Mouse (Mus musculus): ENCODE results near the gene Dock9. TPM values are rescaled to one million over a fixed set of nuclear protein-coding genes. Genes with fewer than 3 reads are reported as not detected.

Dock9 gene
- polyA plus RNA-seq, 1 experiment from 2014 or later, result 4.4 TPM

- no peaks in the 10 kb centered on the region for H3K9me3 ChIP-seq (replicated peaks)
- no peak overlapping the region for H3K27ac ChIP-seq
- H3K4me2 ChIP-seq, result no peak overlapping the region
- peaks cover 12% of the 10 kb centered on the region for H3K4me1 ChIP-seq (replicated peaks)
- ATAC-seq (replicated peaks; ENCODE audit: insufficient number of reproducible peaks, insufficient read depth, low FRiP score, low read depth), result no peak
- no peaks in the 10 kb centered on the region for H3K27me3 ChIP-seq
- H3K9ac ChIP-seq, result no peak overlapping the region
- no peak overlapping the region for H3K4me3 ChIP-seq
- H3K36me3 ChIP-seq, result no peaks in the 10 kb centered on the region
- WGBS, result 76% methylated on average over 8 of the region's 8 CpGs
Measured at GRCm38 (mm10) chr14:121822506-121822905, 24.9 kb upstream of the Dock9 start.

DNA sequence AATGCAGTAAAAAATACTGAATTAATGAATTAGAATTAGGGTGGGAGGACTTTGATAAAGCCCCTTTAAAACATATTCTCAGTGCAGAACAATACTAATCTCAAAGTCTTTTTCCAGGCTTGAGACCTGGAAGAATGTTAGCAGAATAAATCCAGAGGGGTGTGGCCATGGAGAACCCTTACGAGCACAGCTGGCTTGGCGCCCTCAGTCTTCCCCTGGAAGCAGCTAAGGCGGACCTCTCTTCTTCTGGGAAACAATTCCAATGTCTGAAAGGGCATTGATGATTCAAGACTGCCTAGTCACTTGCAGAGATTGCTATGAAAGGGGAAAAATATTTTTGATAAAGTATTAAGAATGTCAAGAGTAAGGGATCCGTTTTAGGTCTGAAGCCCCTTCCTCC lies 9.2 kb upstream of the Dock9 start:
- Histone ChIP-seq H3K27ac (no peak overlapping the region), H3K36me3 (no peaks in the 10 kb centered on the region), H3K4me1 (replicated peaks) (no peaks in the 10 kb centered on the region), H3K4me3 (no peak overlapping the region), H3K9me3 (replicated peaks) (no peaks in the 10 kb centered on the region), H3K4me2 (no peak overlapping the region), H3K27me3 (no peaks in the 10 kb centered on the region), H3K9ac (no peak overlapping the region)
- 61% methylated on average over 4 of the region's 4 CpGs for WGBS
- no peak for ATAC-seq (replicated peaks; ENCODE audit: insufficient number of reproducible peaks, insufficient read depth, low FRiP score, low read depth)

- no peak for ATAC-seq (replicated peaks; ENCODE audit: insufficient number of reproducible peaks, insufficient read depth, low FRiP score, low read depth)
- WGBS, result 55% methylated on average over 3 of the region's 3 CpGs
Measured at GRCm38 (mm10) chr14:121806316-121806715, 8.7 kb upstream of the Dock9 start.

GRCm38 (mm10) chr14:121804461-121804860 lies 6.8 kb upstream of the Dock9 start:
- H3K4me2 ChIP-seq, result no peak overlapping the region
- no peaks in the 10 kb centered on the region for H3K27me3 ChIP-seq
- H3K9me3 ChIP-seq (replicated peaks), result no peaks in the 10 kb centered on the region
- no peaks in the 10 kb centered on the region for H3K4me1 ChIP-seq (replicated peaks)
- H3K36me3 ChIP-seq, result no peaks in the 10 kb centered on the region
- no peak overlapping the region for H3K4me3 ChIP-seq
- no peak overlapping the region for H3K27ac ChIP-seq
- 93% methylated on average over 4 of the region's 4 CpGs for WGBS
- no peak overlapping the region for H3K9ac ChIP-seq
- no peak for ATAC-seq (replicated peaks; ENCODE audit: insufficient number of reproducible peaks, insufficient read depth, low FRiP score, low read depth)

More at GRCm38 (mm10) chr14:121806316-121806715, 8.7 kb upstream of the Dock9 start:
- H3K4me2 ChIP-seq, result no peak overlapping the region
- H3K27me3 ChIP-seq, result no peaks in the 10 kb centered on the region
- no peak overlapping the region for H3K27ac ChIP-seq
- no peak overlapping the region for H3K4me3 ChIP-seq
- no peaks in the 10 kb centered on the region for H3K4me1 ChIP-seq (replicated peaks)
- no peak overlapping the region for H3K9ac ChIP-seq
- H3K9me3 ChIP-seq (replicated peaks), result no peaks in the 10 kb centered on the region
- H3K36me3 ChIP-seq, result no peaks in the 10 kb centered on the region

DNA sequence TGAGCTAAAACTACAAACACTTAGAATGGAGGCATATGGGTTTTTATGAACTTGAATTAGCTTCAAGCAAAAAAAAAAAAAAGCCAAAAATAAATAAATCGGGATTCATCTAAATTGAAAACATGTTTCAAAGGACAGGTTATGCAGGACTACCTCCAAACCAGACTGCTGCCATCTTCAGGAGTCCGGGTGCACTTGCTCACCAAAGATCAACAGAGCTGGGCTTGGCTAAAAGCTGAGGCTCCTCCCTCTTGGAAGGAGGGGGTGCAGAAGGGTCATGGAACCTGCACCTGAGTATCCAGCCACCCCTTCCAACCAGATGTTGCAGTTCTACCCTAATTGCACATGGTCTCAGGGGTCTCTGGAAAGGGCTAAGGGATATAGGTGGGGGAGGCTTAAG lies 3.3 kb upstream of the Dock9 start:
- Histone ChIP-seq H3K4me1 (replicated peaks) (peaks cover 12% of the 10 kb centered on the region), H3K4me2 (no peak overlapping the region), H3K27me3 (peaks cover 5% of the 10 kb centered on the region), H3K4me3 (no peak overlapping the region), H3K9ac (no peak overlapping the region), H3K36me3 (no peaks in the 10 kb centered on the region), H3K27ac (no peak overlapping the region), H3K9me3 (replicated peaks) (no peaks in the 10 kb centered on the region)
- WGBS, result 21% methylated on average over 2 of the region's 2 CpGs
- no peak for ATAC-seq (replicated peaks; ENCODE audit: insufficient number of reproducible peaks, insufficient read depth, low FRiP score, low read depth)

DNA sequence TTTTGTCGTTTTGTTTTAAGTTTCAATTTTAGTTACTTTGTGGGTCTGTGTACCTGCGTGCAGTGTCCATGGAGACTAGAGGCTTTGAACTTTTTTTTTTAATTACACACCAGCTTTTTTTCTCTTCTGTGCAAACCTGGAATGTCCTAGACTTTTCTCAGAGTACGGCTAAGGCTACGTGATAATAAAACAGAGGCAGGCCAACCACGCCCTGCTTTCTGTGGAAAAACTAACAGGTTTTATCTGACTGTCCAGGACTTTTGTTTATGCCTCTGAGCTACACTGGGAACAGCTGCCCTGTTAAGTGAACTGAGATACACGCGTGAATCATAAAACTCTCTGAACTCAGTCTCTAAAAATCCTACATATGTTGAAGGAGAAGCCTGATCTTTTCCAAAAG lies 1.5 kb upstream of the Dock9 start:
- Histone ChIP-seq H3K4me3 (no peak overlapping the region), H3K4me2 (peak overlapping the region; percentile 86; the same call in 1 of the 2 replicates), H3K4me1 (replicated peaks) (peaks cover 12% of the 10 kb centered on the region), H3K27ac (no peak overlapping the region), H3K9me3 (replicated peaks) (no peaks in the 10 kb centered on the region), H3K27me3 (peaks cover 7% of the 10 kb centered on the region), H3K36me3 (no peaks in the 10 kb centered on the region), H3K9ac (no peak overlapping the region)
- ATAC-seq (replicated peaks; ENCODE audit: insufficient number of reproducible peaks, insufficient read depth, low FRiP score, low read depth), result no peak
- WGBS, result 63% methylated on average over 7 of the region's 7 CpGs

DNA sequence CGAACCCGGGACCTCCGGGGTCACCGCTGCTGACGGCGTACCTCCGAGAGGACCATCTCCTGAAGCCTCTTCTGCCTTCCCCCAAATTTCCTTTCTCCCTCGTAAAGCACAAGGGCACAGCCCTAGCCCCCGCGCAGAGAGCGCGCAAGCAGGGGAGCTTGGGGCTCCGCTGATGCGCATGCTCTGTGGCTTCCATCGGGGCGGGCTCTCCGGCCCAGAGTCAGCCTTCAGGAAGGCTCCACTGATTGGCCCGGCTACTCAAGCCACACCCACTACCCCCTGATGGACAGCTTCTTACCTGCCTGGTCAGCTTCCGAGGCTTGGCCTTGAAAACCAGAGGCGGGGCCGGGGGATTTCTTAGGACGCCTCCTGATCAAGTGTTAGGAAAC lies 768 bp upstream of the Dock9 start:
- WGBS, result under 1% methylated on average over 22 of the region's 22 CpGs
- Histone ChIP-seq H3K4me3 (peak overlapping the region; percentile 57), H3K36me3 (no peaks in the 10 kb centered on the region)

DNA sequence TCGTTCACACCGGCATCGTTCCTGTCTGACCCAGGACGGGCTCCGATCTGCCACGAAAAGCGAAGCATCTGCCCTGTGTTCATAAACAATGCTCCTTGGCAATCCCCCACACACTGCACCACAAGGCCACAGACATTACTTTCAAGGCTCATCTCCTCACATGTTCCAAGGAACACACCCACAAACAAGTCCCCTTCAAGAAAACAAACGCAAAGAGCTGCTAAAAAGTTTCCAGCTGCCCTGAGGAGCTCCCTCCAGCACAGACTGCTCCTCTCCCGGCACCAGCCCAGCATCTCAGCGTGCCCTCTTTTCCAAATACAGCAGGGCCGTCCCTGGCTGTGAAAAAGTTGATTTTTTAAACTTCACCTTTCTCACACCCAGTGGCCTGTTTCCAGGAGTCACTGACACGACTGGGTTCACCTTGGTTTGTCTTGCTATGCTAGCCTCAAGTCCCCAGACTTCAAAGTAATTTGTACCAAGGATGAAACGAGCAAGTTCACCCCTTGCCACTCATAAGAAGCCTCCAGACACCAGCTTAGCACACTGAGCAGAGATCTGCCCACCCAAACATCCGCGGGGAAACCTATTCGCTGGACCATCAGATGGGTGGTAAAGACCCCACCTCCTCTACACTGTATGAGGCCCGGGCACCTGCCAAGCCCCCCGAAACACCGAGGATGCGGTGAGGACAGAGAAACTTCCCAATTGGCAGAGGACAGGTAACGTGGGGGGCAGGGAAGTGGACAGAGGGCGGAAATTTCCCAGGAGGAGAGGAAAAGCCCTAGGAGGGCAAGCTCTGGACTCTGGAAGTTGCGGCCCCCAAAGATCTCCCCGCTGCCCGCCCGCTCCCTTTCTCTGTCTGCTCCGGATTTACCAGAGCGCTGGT lies 823 bp downstream of the Dock9 start:
- Histone ChIP-seq H3K9me3 (replicated peaks) (no peaks in the 10 kb centered on the region), H3K27ac (peak overlapping the region; percentile 7), H3K36me3 (no peaks in the 10 kb centered on the region), H3K4me3 (peak overlapping the region; percentile 57), H3K27me3 (peaks cover 7% of the 10 kb centered on the region), H3K4me1 (replicated peaks) (peaks cover 15% of the 10 kb centered on the region), H3K9ac (peak overlapping the region; percentile 63), H3K4me2 (peak overlapping the region; percentile 86)
- ATAC-seq (replicated peaks; ENCODE audit: insufficient number of reproducible peaks, insufficient read depth, low FRiP score, low read depth), result no peak
- WGBS, result 9% methylated on average over 28 of the region's 28 CpGs

More for the DNA sequence above, 768 bp upstream of the Dock9 start:
- Histone ChIP-seq H3K27me3 (peaks cover 7% of the 10 kb centered on the region), H3K9ac (peak overlapping the region; percentile 63), H3K27ac (peak overlapping the region; percentile 84), H3K9me3 (replicated peaks) (no peaks in the 10 kb centered on the region), H3K4me2 (peak overlapping the region; percentile 86), H3K4me1 (replicated peaks) (peaks cover 15% of the 10 kb centered on the region)
- ATAC-seq (replicated peaks; ENCODE audit: insufficient number of reproducible peaks, insufficient read depth, low FRiP score, low read depth), result peak; percentile 92

GRCm38 (mm10) chr14:121795536-121795935 lies 2.1 kb downstream of the Dock9 start:
- ATAC-seq (replicated peaks; ENCODE audit: insufficient number of reproducible peaks, insufficient read depth, low FRiP score, low read depth), result no peak
- H3K27me3 ChIP-seq, result peaks cover 7% of the 10 kb centered on the region
- no peak overlapping the region for H3K4me3 ChIP-seq
- no peaks in the 10 kb centered on the region for H3K9me3 ChIP-seq (replicated peaks)
- H3K27ac ChIP-seq, result no peak overlapping the region
- peaks cover 15% of the 10 kb centered on the region for H3K4me1 ChIP-seq (replicated peaks)
- no peak overlapping the region for H3K9ac ChIP-seq
- WGBS, result 80% methylated on average over 7 of the region's 7 CpGs
- H3K36me3 ChIP-seq, result no peaks in the 10 kb centered on the region
- H3K4me2 ChIP-seq, result no peak overlapping the region

- Histone ChIP-seq H3K9ac (no peak overlapping the region), H3K36me3 (no peaks in the 10 kb centered on the region), H3K4me3 (no peak overlapping the region), H3K4me2 (no peak overlapping the region), H3K4me1 (replicated peaks) (peaks cover 15% of the 10 kb centered on the region), H3K27ac (no peak overlapping the region), H3K9me3 (replicated peaks) (no peaks in the 10 kb centered on the region), H3K27me3 (peaks cover 7% of the 10 kb centered on the region)
- 36% methylated on average over 5 of the region's 5 CpGs for WGBS
- ATAC-seq (replicated peaks; ENCODE audit: insufficient number of reproducible peaks, insufficient read depth, low FRiP score, low read depth), result no peak
Measured at GRCm38 (mm10) chr14:121793639-121794038, 4.0 kb downstream of the Dock9 start.

DNA sequence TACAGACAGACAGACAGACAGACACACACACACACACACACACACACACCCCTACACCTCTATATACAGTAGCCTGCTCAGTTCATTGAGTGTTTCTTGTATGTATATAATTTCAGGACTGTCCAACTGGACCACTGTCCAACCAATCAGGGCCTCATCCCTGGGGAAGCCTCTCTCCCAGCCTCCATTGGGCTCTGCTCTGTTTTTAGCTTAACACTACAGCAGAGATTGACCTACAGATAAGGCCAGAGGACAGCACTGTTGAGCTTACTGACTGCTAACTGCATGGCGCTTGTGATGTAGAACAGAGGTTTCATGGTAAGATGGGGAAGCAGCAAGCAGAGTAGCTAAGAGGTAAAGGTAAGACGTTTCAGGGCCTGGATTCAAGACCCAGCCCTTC lies 5.7 kb downstream of the Dock9 start:
- Histone ChIP-seq H3K4me2 (no peak overlapping the region), H3K27me3 (peaks cover 4% of the 10 kb centered on the region), H3K9me3 (replicated peaks) (no peaks in the 10 kb centered on the region), H3K27ac (no peak overlapping the region), H3K4me1 (replicated peaks) (peaks cover 9% of the 10 kb centered on the region), H3K36me3 (no peaks in the 10 kb centered on the region), H3K9ac (no peak overlapping the region), H3K4me3 (no peak overlapping the region)
- 66% methylated on average over 2 of the region's 2 CpGs for WGBS
- ATAC-seq (replicated peaks; ENCODE audit: insufficient number of reproducible peaks, insufficient read depth, low FRiP score, low read depth), result no peak

- Histone ChIP-seq H3K36me3 (no peaks in the 10 kb centered on the region), H3K27ac (no peak overlapping the region), H3K4me2 (no peak overlapping the region), H3K4me3 (no peak overlapping the region), H3K9ac (no peak overlapping the region), H3K9me3 (replicated peaks) (no peaks in the 10 kb centered on the region), H3K27me3 (peaks cover 3% of the 10 kb centered on the region), H3K4me1 (replicated peaks) (0 out of 2 replicates have a peak, but pooled peaks cover 3% of the 10 kb centered on the region)
- ATAC-seq (replicated peaks; ENCODE audit: insufficient number of reproducible peaks, insufficient read depth, low FRiP score, low read depth), result no peak
- WGBS, result 80% methylated on average over 7 of the region's 7 CpGs
Measured at GRCm38 (mm10) chr14:121791112-121791511, 6.5 kb downstream of the Dock9 start.

All from heart, embryonic 15.5 days (tissue).